In genomic region chr11:4197691-4198090, GRCm38 (mm10) we compare ENCODE assay signal across 11 mouse cellular contexts. TPM values are rescaled to one million over a fixed set of nuclear protein-coding genes. Genes with fewer than 3 reads are reported as not detected.
DNase-seq lines count a peak whose midpoint lies in the region; ATAC-seq and TF ChIP-seq lines count a peak whose summit lies in the region.
"Had no signal": no experiment of that assay in that cellular context is flagged by ENCODE, and none has a peak within 500 bp of the region (broad histone marks: within the 10 kb centered on the region; RNA-seq: fewer than 3 reads in every experiment).

No protein-coding gene starts in this region.

- no peaks in the 10 kb centered on the region for H3K36me3 ChIP-seq in neural tube, embryonic 15.5 days
- H3K36me3 ChIP-seq: limb, embryonic 13.5 days had no signal

- H3K4me2 ChIP-seq in neural tube, embryonic 15.5 days, result no peak overlapping the region
- H3K4me2 ChIP-seq: limb, embryonic 13.5 days had no signal

- H3K9ac ChIP-seq in neural tube, embryonic 15.5 days (replicated peaks), result no peak overlapping the region
- H3K9ac ChIP-seq: limb, embryonic 13.5 days had no signal

- H3K4me1 ChIP-seq in neural tube, embryonic 15.5 days, result peaks cover 3% of the 10 kb centered on the region; the same call in 1 of the 2 replicates

- no peak for DNase-seq in layer of hippocampus, adult 2 months (ENCODE audit: low spot score in 2 of 2)
- no peak for DNase-seq in layer of hippocampus, adult 9-10 months (ENCODE audit: low spot score)
- DNase-seq in adrenal gland, postnatal 25 days, result peak; percentile 40
- peak; percentile 91 to 95 for DNase-seq in kidney, adult 8-10 months
- DNase-seq in lung, postnatal 25 days (ENCODE audit: low spot score), result peak; percentile 70
- DNase-seq in left cerebral cortex, postnatal 25 days (ENCODE audit: low spot score in 2 of 2), result no peak
- DNase-seq: cerebellum, adult 9-10 months; right cerebral cortex, adult 18-20 months had no signal

- TF ChIP-seq CTCF in layer of hippocampus, adult 2 months (conservative IDR thresholded peaks at IDR 0.05), result no peak

- no peaks in the 10 kb centered on the region for H3K27me3 ChIP-seq in neural tube, embryonic 15.5 days (replicated peaks)
- H3K27me3 ChIP-seq: limb, embryonic 13.5 days had no signal

- H3K9me3 ChIP-seq in neural tube, embryonic 15.5 days (replicated peaks), result no peaks in the 10 kb centered on the region
- H3K9me3 ChIP-seq: limb, embryonic 13.5 days had no signal

- 94% methylated on average over 1 of the region's 1 CpGs for WGBS in neural tube, embryonic 15.5 days

- ATAC-seq in neural tube, embryonic 15.5 days (ENCODE audit: low FRiP score), result no peak
- ATAC-seq: activated CD4-positive, CD25-positive, alpha-beta regulatory T cell, adult 4 months had no signal

- intact Hi-C loops in left cerebral cortex, postnatal 25 days (cut with DNase I), result no loop called here

- H3K27ac ChIP-seq in layer of hippocampus, adult 2 months, result peak overlapping the region; percentile 59; the same call in 1 of the 2 replicates
- no peak overlapping the region for H3K27ac ChIP-seq in neural tube, embryonic 15.5 days (replicated peaks)
- H3K27ac ChIP-seq: limb, embryonic 13.5 days had no signal

- H3K4me3 ChIP-seq in layer of hippocampus, adult 2 months, result no peak overlapping the region
- H3K4me3 ChIP-seq in neural tube, embryonic 15.5 days (replicated peaks), result no peak overlapping the region
- H3K4me3 ChIP-seq: limb, embryonic 13.5 days had no signal

RNA-seq across cellular contexts. Expression of gene Tbc1d10a, which starts 11.1 kb away (rescaled TPM):
- 10 to 100 TPM; 27.3 to 29.4 TPM for total RNA-seq in layer of hippocampus, adult 2 months (2021)
- 15.6 and 15.8 TPM in 2 replicates for total RNA-seq in adrenal gland, postnatal 25 days (2021)
- polyA plus RNA-seq in neural tube, embryonic 15.5 days (2015; fragmentation: Nextera tagmentation; extraction: Ambion mirVana), result 40.2 and 40.3 TPM in 2 replicates
- 10 to 100 TPM; 34.5 to 35.6 TPM for total RNA-seq in left cerebral cortex, postnatal 25 days (2021)

RNA-seq across cellular contexts. Expression of gene Castor1, which starts 20.3 kb away (rescaled TPM):
- 1 to 10 TPM; 5.3 to 5.8 TPM for total RNA-seq in layer of hippocampus, adult 2 months (2021)
- total RNA-seq in adrenal gland, postnatal 25 days (2021), result 3.0 and 4.1 TPM in 2 replicates
- 5.5 and 17.4 TPM in 2 replicates for polyA plus RNA-seq in neural tube, embryonic 15.5 days (2015; fragmentation: Nextera tagmentation; extraction: Ambion mirVana)
- 1 to 10 TPM; 3.9 to 6.1 TPM for total RNA-seq in left cerebral cortex, postnatal 25 days (2021)

RNA-seq across cellular contexts. Expression of gene Sf3a1, which starts 37.5 kb away (rescaled TPM):
- 10 to 100 TPM; 72.3 to 74.1 TPM for total RNA-seq in layer of hippocampus, adult 2 months (2021)
- total RNA-seq in adrenal gland, postnatal 25 days (2021), result 42.1 and 45.6 TPM in 2 replicates
- 41.8 and 47.4 TPM in 2 replicates for polyA plus RNA-seq in neural tube, embryonic 15.5 days (2015; fragmentation: Nextera tagmentation; extraction: Ambion mirVana)
- 10 to 100 TPM; 68.6 to 73.1 TPM for total RNA-seq in left cerebral cortex, postnatal 25 days (2021)

RNA-seq across cellular contexts. Expression of gene Ccdc157, which starts 37.6 kb away (rescaled TPM):
- total RNA-seq in layer of hippocampus, adult 2 months (2021), result 10 to 100 TPM; 12.2 to 12.8 TPM
- 11.8 and 14.0 TPM in 2 replicates for total RNA-seq in adrenal gland, postnatal 25 days (2021)
- 7.5 and 10.0 TPM in 2 replicates for polyA plus RNA-seq in neural tube, embryonic 15.5 days (2015; fragmentation: Nextera tagmentation; extraction: Ambion mirVana)
- total RNA-seq in left cerebral cortex, postnatal 25 days (2021), result 10 to 100 TPM; 14.9 to 17.7 TPM

RNA-seq across cellular contexts. Expression of gene Osm, which starts 38.5 kb away (rescaled TPM):
- total RNA-seq in layer of hippocampus, adult 2 months (2021), result under 1 TPM; 0.15 to 0.20 TPM
- total RNA-seq in adrenal gland, postnatal 25 days (2021), result not detected in 2 replicates
- polyA plus RNA-seq in neural tube, embryonic 15.5 days (2015; fragmentation: Nextera tagmentation; extraction: Ambion mirVana), result 0.73 TPM in 1 of 2 replicates, not detected in the other
- under 1 TPM in 1 of 2 experiments, not detected in 1; 0.16 TPM for total RNA-seq in left cerebral cortex, postnatal 25 days (2021)

Comparison
In these comparisons a context has a peak if more than half of its experiments do, and no peak if none do; other contexts are left out.
1. DNase-seq: peak in adrenal gland, postnatal 25 days (single experiment), kidney, adult 8-10 months (2 of 2) and lung, postnatal 25 days (single experiment); none in layer of hippocampus, adult 2 months (0 of 2), layer of hippocampus, adult 9-10 months (single experiment) and left cerebral cortex, postnatal 25 days (0 of 2).